Mouse (Mus musculus): ENCODE data around the gene Ergic3. TPM values are rescaled to one million over a fixed set of nuclear protein-coding genes. Genes with fewer than 3 reads are reported as not detected.

Ergic3 gene
- polyA plus RNA-seq, 1 experiment, result 161 TPM

- no peak for TF ChIP-seq CTCF (IDR thresholded peaks at IDR 0.05; ENCODE audit: borderline replicate concordance, insufficient read depth, low read length)
- TF ChIP-seq POLR2A (IDR thresholded peaks at IDR 0.05; ENCODE audit: low read depth, low read length), result no peak
- H3K4me1 ChIP-seq (ENCODE audit: control insufficient read depth, insufficient read depth, low read length), result no peaks in the 10 kb centered on the region
- no peak within 1 kb of the TSS for H3K4me3 ChIP-seq (ENCODE audit: insufficient read depth, low read length)
- H3K27ac ChIP-seq (ENCODE audit: insufficient read depth, low read length), result no peak within 1 kb of the TSS
Observed at GRCm38 (mm10) chr2:156052816-156053215, 45.0 kb downstream of the Ergic3 start, which contains the start of gene Fer1l4. Fer1l4 (minus strand) TSS chr2:156052947.

GRCm38 (mm10) chr2:156065099-156066041 lies 57.5 kb downstream of the Ergic3 start, which contains the start of gene Spag4:
Spag4 (plus strand) TSS chr2:156065175.
- peak; percentile 76 for TF ChIP-seq POLR2A (IDR thresholded peaks at IDR 0.05; ENCODE audit: low read depth, low read length)
- TF ChIP-seq CTCF (IDR thresholded peaks at IDR 0.05; ENCODE audit: borderline replicate concordance, insufficient read depth, low read length), result no peak
- no peaks in the 10 kb centered on the region for H3K4me1 ChIP-seq (ENCODE audit: control insufficient read depth, insufficient read depth, low read length)
- peak within 1 kb of the TSS; percentile 80 for H3K4me3 ChIP-seq (ENCODE audit: insufficient read depth, low read length)
- H3K27ac ChIP-seq (ENCODE audit: insufficient read depth, low read length), result peak within 1 kb of the TSS; percentile 29; the same call in 1 of the 2 replicates

GRCm38 (mm10) chr2:156066126-156066525 lies 58.3 kb downstream of the Ergic3 start:
- TF ChIP-seq CTCF (IDR thresholded peaks at IDR 0.05; ENCODE audit: borderline replicate concordance, insufficient read depth, low read length) (no peak), POLR2A (IDR thresholded peaks at IDR 0.05; ENCODE audit: low read depth, low read length) (no peak)
- Histone ChIP-seq H3K27ac (ENCODE audit: insufficient read depth, low read length) (no peak overlapping the region), H3K4me1 (ENCODE audit: control insufficient read depth, insufficient read depth, low read length) (no peaks in the 10 kb centered on the region), H3K4me3 (ENCODE audit: insufficient read depth, low read length) (peak overlapping the region; percentile 42)

Other genes with a start within 250 kb of the Ergic3 start
- gene Mmp24, start 232.7 kb upstream of the Ergic3 start, polyA plus RNA-seq (2011; ENCODE audit: insufficient read length, low read depth, missing spikeins), result 0.16 TPM in 1 of 2 replicates, not detected in the other
- gene BC029722, start 188.6 kb upstream of the Ergic3 start, polyA plus RNA-seq (2011; ENCODE audit: insufficient read length, low read depth, missing spikeins), result 35.2 and 46.7 TPM in 2 replicates
- 131 and 133 TPM in 2 replicates for gene Eif6, start 181.1 kb upstream of the Ergic3 start, polyA plus RNA-seq (2011; ENCODE audit: insufficient read length, low read depth, missing spikeins)
- gene Fam83c, start 173.2 kb upstream of the Ergic3 start, polyA plus RNA-seq (2011; ENCODE audit: insufficient read length, low read depth, missing spikeins), result not detected in 2 replicates
- 37.8 and 39.5 TPM in 2 replicates for gene Uqcc1, start 77.7 kb upstream of the Ergic3 start, polyA plus RNA-seq (2011; ENCODE audit: insufficient read length, low read depth, missing spikeins)
- not detected in 2 replicates for gene Gm15557, start 67.3 kb upstream of the Ergic3 start, polyA plus RNA-seq (2011; ENCODE audit: insufficient read length, low read depth, missing spikeins)
- 0.92 and 1.3 TPM in 2 replicates for gene Gdf5, start 62.7 kb upstream of the Ergic3 start, polyA plus RNA-seq (2011; ENCODE audit: insufficient read length, low read depth, missing spikeins)
- 19.3 and 28.4 TPM in 2 replicates for gene Cep250, start 51.6 kb upstream of the Ergic3 start, polyA plus RNA-seq (2011; ENCODE audit: insufficient read length, low read depth, missing spikeins)
- 1.3 and 2.0 TPM in 2 replicates for gene 6430550D23Rik, start 68 bp upstream of the Ergic3 start, polyA plus RNA-seq (2011; ENCODE audit: insufficient read length, low read depth, missing spikeins)
- gene Fer1l4, start 44.9 kb downstream of the Ergic3 start, polyA plus RNA-seq (2011; ENCODE audit: insufficient read length, low read depth, missing spikeins), result not detected in 2 replicates
- 1.5 and 3.9 TPM in 2 replicates for gene Spag4, start 57.1 kb downstream of the Ergic3 start, polyA plus RNA-seq (2011; ENCODE audit: insufficient read length, low read depth, missing spikeins)
- gene Cpne1, start 103.9 kb downstream of the Ergic3 start, polyA plus RNA-seq (2011; ENCODE audit: insufficient read length, low read depth, missing spikeins), result 59.3 and 67.9 TPM in 2 replicates
- gene Rbm12, start 103.9 kb downstream of the Ergic3 start, polyA plus RNA-seq (2011; ENCODE audit: insufficient read length, low read depth, missing spikeins), result 24.8 and 27.4 TPM in 2 replicates
- gene Gm28036, start 119.0 kb downstream of the Ergic3 start, polyA plus RNA-seq (2011; ENCODE audit: insufficient read length, low read depth, missing spikeins), result 29.0 and 29.7 TPM in 2 replicates
- gene Romo1, start 136.0 kb downstream of the Ergic3 start, polyA plus RNA-seq (2011; ENCODE audit: insufficient read length, low read depth, missing spikeins), result 185 TPM in 2 replicates
- gene Nfs1, start 136.1 kb downstream of the Ergic3 start, polyA plus RNA-seq (2011; ENCODE audit: insufficient read length, low read depth, missing spikeins), result 30.2 and 37.7 TPM in 2 replicates
- 391 and 520 TPM in 2 replicates for gene Rbm39, start 172.2 kb downstream of the Ergic3 start, polyA plus RNA-seq (2011; ENCODE audit: insufficient read length, low read depth, missing spikeins)
- 32.3 and 39.4 TPM in 2 replicates for gene Phf20, start 188.4 kb downstream of the Ergic3 start, polyA plus RNA-seq (2011; ENCODE audit: insufficient read length, low read depth, missing spikeins)